Mouse (Mus musculus): ENCODE results near the gene Reln.

The Reln gene

DNA sequence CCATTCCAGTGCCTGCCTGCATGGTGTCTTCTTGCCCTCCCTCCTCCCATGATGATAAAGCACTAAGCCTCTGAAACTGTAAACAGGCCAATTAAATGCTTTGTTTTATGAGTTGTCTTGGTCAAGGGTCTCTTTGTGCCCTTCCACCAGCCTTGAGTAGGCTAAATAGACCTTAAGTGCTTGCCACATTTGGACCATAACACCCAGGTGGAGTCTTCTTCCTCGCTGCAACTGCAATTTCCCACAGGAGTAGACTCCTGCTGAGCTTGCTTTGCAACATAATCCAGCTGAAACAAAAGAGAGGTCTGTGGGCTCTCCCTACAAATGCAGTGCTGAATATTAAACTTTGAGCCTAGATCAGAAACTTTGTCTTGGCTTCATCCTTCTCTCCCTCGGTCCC lies 35.5 kb downstream of the Reln start:
- in situ Hi-C loops (cut with MboI, MseI): no loop called here

DNA sequence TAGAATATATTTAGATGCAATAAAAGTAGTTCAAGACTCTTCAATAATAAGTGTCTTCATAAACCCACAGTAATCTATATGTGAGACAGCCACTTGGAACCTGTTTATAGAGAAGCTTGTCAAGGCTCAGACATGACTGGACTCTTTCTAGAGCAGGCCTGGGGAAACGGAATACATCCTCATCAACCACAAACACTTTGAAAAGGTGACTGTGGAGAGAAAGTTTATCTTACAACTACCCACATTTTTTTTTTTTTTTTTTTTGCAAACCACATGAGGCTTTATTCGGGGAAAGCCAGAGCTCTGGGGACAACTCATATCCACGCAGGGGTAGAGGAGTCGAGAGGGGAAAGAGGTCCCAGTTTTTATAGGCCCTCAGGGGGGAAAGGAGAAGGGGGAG lies 36.6 kb downstream of the Reln start:
- in situ Hi-C loops (cut with MboI, MseI): no loop called here

DNA sequence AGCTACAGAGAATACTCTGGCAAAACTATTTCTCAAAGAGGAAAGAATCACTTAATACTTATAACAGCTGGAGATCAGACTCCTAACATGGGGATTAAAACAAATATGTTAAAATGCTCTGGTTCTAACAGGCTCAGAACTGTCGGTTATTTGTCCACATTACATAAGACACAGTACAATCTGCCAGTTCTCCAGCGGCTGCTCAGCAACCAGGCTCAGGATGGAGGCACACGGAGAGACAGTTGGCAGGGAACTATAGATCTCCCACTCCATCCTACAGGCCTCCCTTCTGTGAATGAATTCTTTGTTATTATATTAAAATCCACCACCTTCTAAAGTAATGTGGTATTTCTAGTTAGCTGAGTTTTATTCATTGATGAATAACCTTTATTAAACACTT lies 37.4 kb downstream of the Reln start:
- in situ Hi-C loops (cut with MboI, MseI): no loop called here

DNA sequence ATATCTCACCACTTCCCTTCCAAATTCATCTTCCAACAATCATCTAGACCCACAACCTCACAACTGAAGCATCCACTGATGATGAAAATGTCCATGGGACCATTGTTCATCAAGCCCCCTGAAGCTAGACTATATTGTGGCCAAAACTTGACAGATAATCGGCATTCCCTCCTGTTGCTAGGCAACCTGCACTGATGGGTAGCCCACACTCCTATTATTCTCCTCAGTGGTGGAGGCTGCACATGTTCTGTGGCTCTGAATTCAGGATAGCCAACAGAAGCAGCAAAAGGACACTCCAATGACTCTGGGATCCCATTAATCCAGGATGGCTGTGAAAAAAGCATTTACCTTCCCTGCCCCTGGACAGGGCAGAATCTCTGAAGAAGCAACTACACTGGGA lies 40.8 kb downstream of the Reln start:
- in situ Hi-C loops (cut with MboI, MseI): no loop called here

DNA sequence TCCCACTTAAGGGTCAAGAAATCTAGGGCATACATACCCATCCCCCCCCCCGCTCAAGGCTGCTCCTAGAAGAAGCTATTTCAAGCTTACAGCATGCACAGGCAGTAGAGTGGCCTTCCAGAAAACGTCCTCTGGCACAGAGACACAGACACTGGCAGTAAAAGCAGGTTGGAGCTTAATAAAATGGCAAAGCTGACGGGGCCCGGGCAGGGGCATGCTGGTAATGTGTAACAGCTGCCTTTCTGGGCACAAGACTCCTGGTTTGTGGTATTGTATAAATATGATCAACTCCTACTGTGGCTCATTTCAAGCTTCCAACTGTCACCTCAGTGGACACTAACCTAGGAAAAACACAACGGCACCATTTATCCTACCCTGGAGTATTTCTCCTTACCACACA lies 42.2 kb downstream of the Reln start:
- in situ Hi-C loops (cut with MboI, MseI): no loop called here

DNA sequence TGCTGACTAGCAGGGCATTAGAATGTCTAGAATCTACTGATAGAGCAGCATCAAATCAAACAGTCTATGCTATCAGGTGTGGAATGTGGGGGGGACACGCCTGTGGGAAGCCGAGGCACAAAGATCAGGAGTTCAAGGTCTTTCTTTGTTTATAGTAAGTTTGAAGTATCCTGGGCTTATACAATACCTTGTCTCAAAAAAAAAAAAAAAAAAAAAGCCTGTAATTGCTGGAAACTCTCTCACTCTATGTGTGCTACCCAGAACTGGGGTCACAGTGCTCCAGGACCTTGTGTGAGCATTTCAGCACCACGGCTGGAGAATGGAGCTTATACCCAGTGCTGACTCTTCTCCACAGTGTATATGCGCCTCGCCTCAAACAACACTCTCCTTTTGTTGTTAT lies 43.7 kb downstream of the Reln start:
- in situ Hi-C loops (cut with MboI, MseI): no loop called here

DNA sequence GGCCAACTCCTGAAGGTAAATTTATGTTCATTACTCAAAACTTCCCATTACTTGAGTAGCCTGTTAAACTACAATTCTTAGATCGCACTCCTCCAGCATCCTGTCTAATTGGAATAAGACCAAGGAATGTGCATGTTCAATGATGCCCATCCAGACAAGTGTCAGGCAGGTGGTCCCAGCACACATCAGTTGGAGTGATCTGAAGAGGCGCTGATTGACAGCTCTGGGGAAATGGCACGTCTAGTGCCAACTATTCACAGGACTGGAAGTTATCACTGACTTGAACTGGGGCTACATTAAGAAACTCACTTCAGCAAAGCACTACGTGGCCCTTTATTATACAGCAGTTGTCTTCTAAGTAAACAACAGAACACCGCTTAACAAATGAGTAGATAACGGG lies 44.5 kb downstream of the Reln start:
- in situ Hi-C loops (cut with MboI, MseI): no loop called here

DNA sequence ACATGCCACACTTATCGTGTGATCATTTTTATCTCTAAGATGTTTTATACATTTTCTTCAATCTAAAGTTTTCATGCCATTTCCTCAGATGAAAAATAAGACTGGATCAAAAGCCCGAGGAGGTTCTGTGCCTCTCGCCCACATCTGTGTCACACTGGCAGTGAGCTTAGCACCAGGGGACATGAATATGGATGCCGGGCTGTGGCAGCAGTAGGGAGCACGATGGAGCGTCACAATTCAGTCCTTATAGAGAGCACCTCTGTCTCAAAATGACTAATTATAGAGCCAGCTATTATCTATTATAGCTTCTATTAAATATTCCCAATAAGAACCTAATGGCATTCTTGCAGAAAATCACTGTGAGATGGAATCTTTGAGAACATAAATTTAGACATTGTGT lies 49.3 kb downstream of the Reln start:
- in situ Hi-C loops (cut with MboI, MseI): no loop called here

DNA sequence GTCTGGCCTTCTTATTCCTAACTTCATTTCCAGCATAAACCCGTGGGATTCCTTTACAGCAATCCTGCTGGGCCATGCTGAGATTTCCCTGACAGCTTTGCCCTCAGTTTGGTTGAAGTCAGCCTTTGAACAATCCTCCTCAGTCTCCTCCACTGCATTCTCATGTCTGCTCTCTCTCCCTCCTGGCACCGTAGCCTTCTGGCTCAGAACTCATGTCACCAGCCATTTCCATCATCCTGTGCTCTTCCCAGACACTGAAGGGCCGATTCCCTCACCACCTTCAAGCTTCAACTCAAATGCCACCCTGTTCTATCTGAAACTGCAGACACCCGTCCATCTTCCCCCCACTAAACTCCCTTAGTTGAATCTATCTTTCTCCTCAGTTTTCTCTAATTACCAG lies 53.1 kb downstream of the Reln start:
- in situ Hi-C loops (cut with MboI, MseI): no loop called here

DNA sequence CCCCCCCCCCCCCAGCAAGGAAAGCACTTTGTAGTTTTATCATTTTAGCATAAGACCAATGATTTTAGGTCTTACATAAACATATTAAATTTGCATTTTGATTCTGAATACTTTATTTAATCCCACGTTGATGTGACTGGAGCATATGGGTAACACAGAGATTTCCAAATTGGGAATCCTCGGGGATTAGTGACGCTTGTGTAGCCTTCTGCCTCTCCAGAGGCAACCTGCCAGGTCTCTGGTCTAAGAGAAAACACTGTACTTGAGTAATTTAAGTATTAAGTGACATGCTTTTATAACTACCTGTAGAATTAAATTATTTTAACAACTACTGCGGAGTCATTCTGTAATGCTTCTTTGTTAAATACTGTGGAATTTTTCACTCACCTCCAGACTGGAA lies 59.1 kb downstream of the Reln start:
- in situ Hi-C loops (cut with MboI, MseI): no loop called here

DNA sequence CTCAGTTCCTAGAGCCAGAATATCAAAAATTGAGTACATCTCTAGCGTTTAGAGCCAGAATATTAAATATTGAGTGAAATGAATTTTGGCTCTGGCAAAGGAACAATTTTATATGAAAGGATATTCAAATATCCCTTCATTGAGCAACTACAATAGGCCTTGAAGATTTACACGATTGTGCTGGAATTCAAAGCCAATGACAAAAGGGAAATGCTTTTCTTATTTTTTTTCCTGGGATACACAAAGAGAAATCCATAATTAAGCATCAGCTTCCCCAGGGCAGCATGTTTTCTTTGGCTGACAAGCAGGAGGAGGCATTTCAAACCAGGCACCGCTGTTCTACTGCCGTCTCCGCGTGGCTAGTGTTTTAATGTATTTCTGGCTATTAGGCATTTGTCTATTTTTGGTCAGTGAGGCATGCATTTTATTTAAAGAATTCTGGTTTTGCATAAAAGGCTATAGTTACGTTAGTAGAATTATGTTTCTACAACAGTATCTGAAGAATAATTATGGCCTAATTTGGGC lies 62.3 kb downstream of the Reln start:
- in situ Hi-C loops (cut with MboI, MseI): no loop called here

DNA sequence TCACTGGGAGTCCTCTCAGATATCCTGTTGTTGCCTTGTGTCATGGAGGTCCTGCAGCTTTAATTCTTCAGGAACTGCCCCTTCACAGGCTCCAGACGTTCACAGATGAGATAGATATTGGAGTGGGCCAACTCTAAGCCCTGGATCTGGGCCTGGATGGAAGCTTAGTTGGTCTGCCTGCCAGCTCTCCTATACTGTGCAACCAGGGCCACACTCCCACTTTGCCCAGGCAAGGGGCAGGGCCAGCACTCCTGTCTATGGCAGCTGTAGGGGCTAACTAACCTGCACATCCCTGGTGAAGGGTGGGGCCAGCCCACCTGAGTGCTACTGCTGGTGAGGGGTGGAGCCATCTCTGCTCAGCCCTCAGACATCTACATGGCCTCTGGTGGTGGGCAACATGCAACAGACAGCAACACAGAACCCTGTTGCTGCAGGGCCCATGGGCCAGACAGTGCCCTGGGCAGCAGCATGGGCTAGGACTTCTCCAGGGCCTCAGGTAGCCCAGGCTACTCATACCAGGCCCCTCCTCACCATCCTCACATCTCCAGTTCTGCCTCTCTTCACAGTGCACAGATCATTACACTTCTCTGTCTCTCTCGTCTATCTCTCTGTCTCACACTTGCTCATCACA lies 63.9 kb downstream of the Reln start:
- in situ Hi-C loops (cut with MboI, MseI): no loop called here

DNA sequence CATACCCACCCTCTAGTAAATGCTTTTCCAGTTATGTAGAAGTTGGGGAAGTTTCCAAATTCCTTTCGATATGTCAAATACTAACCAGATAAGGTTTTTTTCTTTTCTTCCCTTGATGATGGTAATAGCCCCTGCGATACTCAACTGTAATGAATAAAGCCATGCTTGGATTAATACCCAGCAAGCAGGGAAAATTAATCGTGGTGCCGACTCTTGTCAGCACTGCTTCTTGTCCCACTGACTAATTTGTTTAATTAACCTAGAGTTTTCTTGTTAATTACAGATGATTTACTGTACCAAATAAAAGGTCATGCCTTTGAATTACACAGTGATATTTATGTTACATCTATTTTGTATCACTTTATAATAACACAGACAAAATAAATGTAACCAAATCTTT lies 65.3 kb downstream of the Reln start:
- in situ Hi-C loops (cut with MboI, MseI): no loop called here

DNA sequence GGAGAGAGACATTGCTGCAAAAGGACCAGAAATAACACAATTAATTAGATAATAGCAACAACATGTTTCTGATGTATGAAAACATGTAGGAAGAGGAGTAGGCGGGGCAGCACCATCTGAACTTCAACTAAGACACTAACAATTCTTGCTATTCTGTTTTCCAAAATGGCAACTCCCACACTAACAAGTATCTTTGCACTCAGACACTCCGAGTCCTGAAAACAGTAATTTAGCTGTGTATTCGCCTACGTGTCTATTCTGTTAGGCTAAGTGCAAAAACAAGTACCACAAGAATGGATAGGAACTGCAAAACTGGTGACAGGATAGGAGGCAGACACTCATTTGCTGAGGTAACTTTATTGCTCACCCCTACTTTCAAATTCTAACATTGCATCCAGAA lies 70.4 kb downstream of the Reln start:
- in situ Hi-C loops (cut with MboI, MseI): no loop called here

DNA sequence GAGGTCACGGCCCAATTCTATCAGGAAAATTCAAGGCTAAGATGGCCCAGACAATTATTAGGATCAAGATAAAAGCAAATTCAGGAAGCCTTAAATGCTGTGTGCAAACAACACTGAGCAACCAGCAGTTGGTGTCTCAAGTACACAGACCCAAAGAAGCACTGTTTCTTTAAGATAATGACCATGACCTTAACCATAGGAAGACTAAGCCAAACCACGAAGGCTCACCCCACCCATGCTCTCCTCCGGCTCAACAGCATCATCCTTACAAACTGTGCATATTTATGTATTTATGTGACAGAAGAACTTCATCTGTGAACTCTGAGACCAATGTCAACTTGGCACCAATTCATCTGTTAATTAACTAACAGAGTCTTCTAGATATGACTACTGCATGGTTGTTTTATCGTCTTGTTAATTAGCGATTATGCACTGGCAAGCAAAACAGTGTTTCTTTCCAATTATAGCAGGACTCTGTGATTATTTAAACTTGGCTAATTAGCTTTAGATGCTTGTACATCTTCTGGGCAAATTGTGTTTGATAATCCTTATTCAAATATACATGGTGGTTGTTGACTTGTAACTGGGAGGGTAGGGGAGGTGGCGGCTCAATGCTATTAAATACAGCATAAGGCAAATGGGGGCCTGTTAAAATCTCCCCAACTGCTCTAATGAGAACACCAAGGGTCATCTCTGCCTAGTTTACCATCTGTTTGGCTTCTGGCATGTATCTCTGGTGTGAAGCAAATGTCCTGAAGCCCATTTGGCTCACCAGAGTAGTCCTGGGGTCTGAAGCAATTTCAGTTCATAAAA lies 77.8 kb downstream of the Reln start:
- in situ Hi-C loops (cut with MboI, MseI): no loop called here

DNA sequence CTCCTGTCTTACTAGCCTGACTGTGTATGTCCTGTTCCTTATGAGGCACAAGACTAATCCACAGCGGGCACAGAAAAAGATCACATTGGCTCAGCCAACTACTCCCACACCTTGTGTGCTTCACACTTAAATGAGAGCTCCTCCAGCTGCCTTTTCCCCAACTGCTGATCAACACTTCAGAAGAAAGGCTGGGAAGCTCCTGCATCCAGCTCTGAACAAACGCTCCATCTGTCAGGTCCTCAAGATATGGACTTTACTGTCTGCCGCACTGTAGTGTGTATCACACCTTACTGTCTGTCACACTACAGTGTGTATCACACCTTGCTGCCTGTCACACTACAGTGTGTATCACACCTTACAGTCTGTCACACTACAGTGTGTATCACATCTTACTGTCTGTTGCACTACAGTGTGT lies 82.1 kb downstream of the Reln start:
- in situ Hi-C loops (cut with MboI, MseI): no loop called here

DNA sequence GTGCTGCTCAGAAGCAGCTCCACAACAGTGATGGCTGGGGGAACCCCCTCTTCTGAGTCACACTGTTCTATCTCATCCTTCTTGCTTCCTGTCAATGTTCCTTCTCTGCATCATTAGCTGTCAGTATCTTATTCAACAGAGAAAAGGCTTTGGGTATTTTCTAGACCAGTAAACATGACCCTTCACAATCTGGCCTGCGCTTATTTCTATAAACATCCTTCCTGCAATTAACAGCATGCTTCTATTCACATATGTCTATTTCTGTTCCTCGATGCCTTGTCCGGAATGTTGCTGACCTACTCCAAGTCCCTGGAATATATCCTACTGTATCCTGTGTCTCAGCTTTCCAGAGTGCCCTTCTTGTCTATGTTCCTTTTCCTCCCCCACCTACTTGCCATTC lies 89.2 kb downstream of the Reln start:
- in situ Hi-C loops (cut with MboI, MseI): no loop called here

DNA sequence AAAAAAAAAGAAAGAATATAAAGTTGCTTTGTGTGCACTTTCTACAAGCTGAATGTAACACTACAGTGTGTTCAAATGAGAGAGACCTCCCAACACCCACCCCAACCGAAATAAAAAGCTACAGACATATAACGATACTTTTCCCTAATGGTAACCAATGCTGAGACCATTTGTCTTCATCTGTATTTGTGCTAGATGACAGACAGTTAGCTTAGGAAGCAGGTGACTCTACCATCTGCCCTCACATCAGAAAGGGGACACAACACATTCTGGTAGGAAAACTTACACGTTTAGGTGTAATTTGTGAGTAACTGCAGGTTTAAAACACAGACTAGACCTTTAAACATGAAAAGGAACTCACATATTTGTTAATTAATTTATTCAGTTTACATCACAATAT lies 90.6 kb downstream of the Reln start:
- in situ Hi-C loops (cut with MboI, MseI): no loop called here

DNA sequence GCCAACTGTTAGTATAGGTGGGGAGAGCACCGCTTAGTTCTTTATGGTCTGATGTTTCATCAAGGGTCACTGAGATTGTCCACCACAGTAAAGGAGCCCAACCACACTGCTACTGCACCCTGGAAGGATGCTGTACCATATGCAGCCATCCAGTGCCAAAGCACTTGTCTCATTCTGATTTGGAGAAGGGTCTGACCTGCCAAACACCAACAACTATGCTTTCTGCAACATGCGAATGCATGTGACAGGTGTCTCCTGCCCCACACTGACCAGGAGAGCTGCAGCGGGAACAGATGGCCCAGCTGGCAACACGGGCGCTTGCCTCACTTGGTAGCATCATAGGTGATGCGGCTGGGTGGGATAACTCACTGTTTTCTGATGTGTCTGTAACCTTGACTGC lies 91.2 kb downstream of the Reln start:
- in situ Hi-C loops (cut with MboI, MseI): no loop called here

DNA sequence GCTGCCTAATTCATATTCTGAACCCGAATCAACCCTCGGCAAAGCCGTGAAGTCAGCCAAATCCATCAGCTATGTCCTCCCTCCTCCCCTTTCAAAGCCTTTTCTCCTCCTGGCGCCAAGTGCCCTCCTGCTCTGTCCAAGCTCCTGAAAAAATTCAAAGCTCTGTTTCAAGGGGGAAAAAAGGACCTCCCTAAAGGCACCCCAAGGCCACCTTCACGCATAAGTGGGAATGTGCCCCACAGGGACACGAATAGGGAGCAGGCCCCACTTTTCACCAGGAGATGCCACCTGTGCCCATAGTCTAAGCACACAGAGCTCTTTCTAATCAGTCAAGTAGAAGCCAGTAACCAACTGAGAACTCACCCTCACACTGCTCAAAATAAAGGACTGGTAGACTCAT lies 96.7 kb downstream of the Reln start:
- in situ Hi-C loops (cut with MboI, MseI): no loop called here

DNA sequence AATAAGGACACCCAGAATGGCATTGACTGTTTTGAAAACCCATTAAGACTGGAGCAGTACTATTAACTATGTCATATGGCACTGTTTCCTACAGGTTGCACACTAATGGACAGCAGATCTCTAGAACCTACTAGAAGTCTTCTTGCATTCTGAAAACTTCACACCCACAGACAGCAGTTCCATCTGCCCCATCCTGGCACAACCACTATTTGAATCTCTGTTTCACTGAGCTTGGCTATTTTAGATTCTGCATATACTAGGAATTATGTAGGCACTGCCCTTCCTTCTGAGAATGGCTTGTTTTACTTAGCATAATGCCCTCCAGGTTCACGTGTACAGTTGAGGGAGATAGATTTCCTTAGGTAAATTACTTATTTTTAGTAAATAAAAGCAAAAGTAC lies 99.4 kb downstream of the Reln start:
- in situ Hi-C loops (cut with MboI, MseI): no loop called here

DNA sequence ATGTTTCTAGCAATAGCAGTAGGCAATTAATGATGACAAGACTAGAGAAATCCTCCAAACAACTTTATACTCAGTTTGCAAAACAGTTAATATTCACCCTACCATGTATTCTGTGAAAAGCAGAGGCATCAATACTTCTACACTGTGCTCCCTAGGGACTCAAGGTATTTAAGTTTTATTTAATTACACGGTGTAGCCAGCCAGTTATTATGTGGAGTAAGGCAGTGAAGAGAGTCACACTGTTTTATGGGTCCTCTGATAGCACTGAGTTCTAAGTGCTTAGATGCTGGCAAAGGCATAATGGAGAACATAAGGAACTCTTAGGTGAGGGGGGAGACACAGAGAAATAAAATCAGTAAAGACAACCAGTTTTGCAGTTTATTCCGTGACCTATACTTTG lies 101.0 kb downstream of the Reln start:
- in situ Hi-C loops (cut with MboI, MseI): no loop called here

DNA sequence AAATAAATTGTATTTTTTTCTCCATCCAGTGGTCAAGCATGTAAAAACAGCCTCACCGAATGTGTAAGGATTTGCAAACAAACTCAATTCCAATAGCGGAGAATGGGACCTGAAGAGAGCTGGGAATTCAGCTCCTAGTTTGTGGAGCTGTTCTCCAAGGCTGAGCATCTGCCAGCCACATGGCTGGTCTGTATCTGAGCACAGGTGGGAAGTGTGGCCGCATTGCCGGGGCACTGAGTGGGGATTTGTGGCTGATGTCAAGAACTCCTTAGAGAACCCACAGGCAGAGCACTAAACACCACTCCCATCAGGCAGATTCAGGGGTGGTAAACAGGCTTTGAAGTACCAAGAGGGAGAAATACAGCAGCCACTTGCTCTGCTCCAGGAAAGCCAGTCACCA lies 102.9 kb downstream of the Reln start:
- in situ Hi-C loops (cut with MboI, MseI): no loop called here

Measured in T-helper 2 cell (primary cell).